Mouse (Mus musculus) midbrain, postnatal 0 days (tissue): ENCODE results near the gene Olfr772. TPM values are rescaled to one million over a fixed set of nuclear protein-coding genes. Genes with fewer than 3 reads are reported as not detected.
"Not testable (repeated sequence)": the region's sequence is repeated elsewhere in the genome, so short reads cannot be mapped to it uniquely, and the experiment has no call there.

Experiments
- ATAC-seq: fragments of 200-750 bp; cut with Nextera tagmentation; 2 replicates; pipeline ENCODE4 v1.8.0; 2017; ENCODE audit warnings: moderate number of reproducible peaks, mild to moderate bottlenecking, moderate TSS enrichment, moderate library complexity; ENCODE audit not compliant: low FRiP score
- DNase-seq: peaks from one replicate; pipeline ENCODE4 v3.0.0-alpha.2; 2015; ENCODE audit warnings: low spot score
- H3K27ac ChIP-seq: fragments of 300-500 bp; sonication (generic); 2 replicates; pipeline ENCODE4 v1.5.1; 2014; ENCODE audit warnings: low read depth, mild to moderate bottlenecking, low read length, mixed read lengths
- H3K27me3 ChIP-seq: fragments of 300-500 bp; sonication (generic); 2 replicates; pipeline ENCODE4 v1.6.1; 2014; ENCODE audit warnings: low read length, control low read depth, mixed read lengths; ENCODE audit not compliant: insufficient read depth
- H3K36me3 ChIP-seq: fragments of 300-500 bp; sonication (generic); 2 replicates; pipeline ENCODE4 v1.6.1; 2014; ENCODE audit warnings: low read length, control low read depth, mixed read lengths; ENCODE audit not compliant: insufficient read depth
- H3K4me1 ChIP-seq: fragments of 300-500 bp; sonication (generic); 2 replicates; pipeline ENCODE4 v1.6.1; 2014; ENCODE audit warnings: mild to moderate bottlenecking, control low read depth, antibody characterized with exemption, low read length, mixed read lengths; ENCODE audit not compliant: insufficient read depth
- H3K4me2 ChIP-seq: fragments of 300-500 bp; sonication (generic); 2 replicates; pipeline ENCODE4 v1.6.1; 2014; ENCODE audit warnings: low read depth, mild to moderate bottlenecking, low read length, mixed read lengths; ENCODE audit not compliant: poor library complexity, severe bottlenecking
- H3K4me3 ChIP-seq: fragments of 300-500 bp; sonication (generic); 2 replicates; pipeline ENCODE4 v1.5.1; 2014; ENCODE audit warnings: low read depth, mild to moderate bottlenecking, low read length, moderate library complexity
- H3K9ac ChIP-seq: fragments of 300-500 bp; sonication (generic); replicated peaks from 2 replicates; pipeline ENCODE4 v1.6.1; 2014; ENCODE audit warnings: mild to moderate bottlenecking, low read length, moderate library complexity, mixed read lengths; ENCODE audit not compliant: poor library complexity, severe bottlenecking
- H3K9me3 ChIP-seq: fragments of 300-500 bp; sonication (generic); 2 replicates; pipeline ENCODE4 v1.6.1; 2016; ENCODE audit warnings: low read length, control low read depth
- CTCF ChIP-seq: IDR thresholded peaks from 2 replicates; pipeline ENCODE4 v1.5.1; 2016; ENCODE audit warnings: antibody characterized with exemption, mild to moderate bottlenecking
- WGBS: fragments of 180-500 bp; shearing (Covaris S2); extraction: QIAGEN DNeasy Blood & Tissue Kit; methylation state at CpG from one replicate; pipeline ENCODE4 v1.1.7; 2014; 5-methylcytosine and 5-hydroxymethylcytosine counted together
- polyA plus RNA-seq: library from polyadenylated mRNA; unstranded; fragments of >200 nt; fragmentation: Nextera tagmentation; extraction: Ambion mirVana; gene quantifications from 2 replicates; pipeline ENCODE4 v1.2.1, GENCODE M21; 2015
- total RNA-seq: library from RNA; depleted of rRNA; stranded (reverse); fragments of >200 nt; gene quantifications from 2 replicates; pipeline ENCODE4 v1.2.3, GENCODE M21; 2014; rRNA removed

Gene Olfr772
- total RNA-seq (not detected in 2 replicates), polyA plus RNA-seq (not detected in 2 replicates)

GRCm38 (mm10) chr10:129177821-129178220 lies at the start of gene Olfr772:
Gene Olfr772 (minus strand): TSS chr10:129177921.
- H3K4me1 ChIP-seq, H3K9me3 ChIP-seq, H3K4me3 ChIP-seq, H3K27ac ChIP-seq, ATAC-seq, DNase-seq, H3K9ac ChIP-seq, H3K27me3 ChIP-seq, H3K4me2 ChIP-seq, H3K36me3 ChIP-seq: not testable (repeated sequence)
- WGBS = 69% methylated on average over 3 of the region's 4 CpGs

GRCm38 (mm10) chr10:129187319-129187718 lies 9.6 kb upstream of the Olfr772 start, which contains the start of gene Olfr773:
Gene Olfr773 (minus strand): TSS chr10:129187419.
- not testable (repeated sequence) for DNase-seq, H3K4me2 ChIP-seq, H3K4me1 ChIP-seq, H3K27me3 ChIP-seq, H3K4me3 ChIP-seq, H3K27ac ChIP-seq, ATAC-seq, H3K36me3 ChIP-seq, H3K9me3 ChIP-seq, H3K9ac ChIP-seq

GRCm38 (mm10) chr10:129164651-129165050 lies 13.1 kb downstream of the Olfr772 start, which contains the start of gene Olfr771:
Gene Olfr771 (minus strand): TSS chr10:129164751.
- Histone ChIP-seq H3K27me3 (no peaks in the 10 kb centered on the region), H3K9ac (no peak within 1 kb of the TSS), H3K27ac (no peak within 1 kb of the TSS), H3K4me3 (no peak within 1 kb of the TSS), H3K9me3 (no peaks in the 10 kb centered on the region), H3K36me3 (no peaks in the 10 kb centered on the region), H3K4me2 (no peak within 1 kb of the TSS), H3K4me1 (no peaks in the 10 kb centered on the region)
- no peak for ATAC-seq
- no peak for DNase-seq
- 88% methylated on average over 1 of the region's 1 CpGs for WGBS
- TF ChIP-seq CTCF = no peak

DNA sequence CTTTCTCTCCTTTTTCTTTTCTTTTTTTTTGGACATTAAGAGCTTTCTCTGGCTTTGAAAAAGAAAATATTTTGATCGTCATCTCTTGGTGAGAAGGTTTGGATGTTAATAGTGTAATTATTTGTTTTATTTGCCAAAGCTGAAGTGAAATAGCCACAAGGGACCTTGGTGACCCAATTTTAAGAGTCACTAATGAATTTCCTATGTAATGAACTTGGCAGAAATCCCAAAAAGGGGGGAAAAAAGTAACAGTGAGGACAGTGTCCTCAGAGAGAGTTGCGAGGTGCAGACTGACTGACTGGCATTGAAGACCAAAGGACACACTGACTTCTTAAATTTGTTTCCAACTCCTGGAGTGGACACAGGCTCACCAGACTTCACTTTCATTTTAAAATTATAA lies 38.8 kb downstream of the Olfr772 start, which contains the start of gene Olfr770:
Olfr770 (minus strand) TSS at position 101 of the 400 bp plus-strand sequence.
- DNase-seq (no peak), ATAC-seq (no peak)
- no peak within 1 kb of the TSS for H3K4me3 ChIP-seq
- no peaks in the 10 kb centered on the region for H3K36me3 ChIP-seq
- no peak within 1 kb of the TSS for H3K9ac ChIP-seq
- H3K27me3 ChIP-seq = no peaks in the 10 kb centered on the region
- no peak within 1 kb of the TSS for H3K4me2 ChIP-seq
- no peak for TF ChIP-seq CTCF
- H3K27ac ChIP-seq = no peak within 1 kb of the TSS
- no peaks in the 10 kb centered on the region for H3K4me1 ChIP-seq
- no peaks in the 10 kb centered on the region for H3K9me3 ChIP-seq
- 79% methylated on average over 2 of the region's 2 CpGs for WGBS

Other genes with a start within 250 kb of the Olfr772 start
- 18.9 and 23.3 TPM in 2 replicates for gene Itga7, start 244.1 kb downstream of the Olfr772 start, total RNA-seq
- gene Itga7, start 244.1 kb downstream of the Olfr772 start, polyA plus RNA-seq = 13.6 and 14.0 TPM in 2 replicates
- gene Mettl7b, start 216.9 kb downstream of the Olfr772 start, total RNA-seq = not detected in 2 replicates
- not detected in 2 replicates for gene Mettl7b, start 216.9 kb downstream of the Olfr772 start, polyA plus RNA-seq
- not detected in 2 replicates for gene Olfr9, start 188.5 kb downstream of the Olfr772 start, total RNA-seq
- gene Olfr9, start 188.5 kb downstream of the Olfr772 start, polyA plus RNA-seq = not detected in 2 replicates
- not detected in 2 replicates for gene Olfr763, start 167.1 kb downstream of the Olfr772 start, total RNA-seq
- not detected in 2 replicates for gene Olfr763, start 167.1 kb downstream of the Olfr772 start, polyA plus RNA-seq
- not detected in 2 replicates for gene Olfr764-ps1, start 138.0 kb downstream of the Olfr772 start, total RNA-seq
- gene Olfr764-ps1, start 138.0 kb downstream of the Olfr772 start, polyA plus RNA-seq = not detected in 2 replicates
- gene Olfr765, start 127.9 kb downstream of the Olfr772 start, total RNA-seq = not detected in 2 replicates
- gene Olfr765, start 127.9 kb downstream of the Olfr772 start, polyA plus RNA-seq = not detected in 2 replicates
- not detected in 2 replicates for gene Olfr766-ps1, start 108.9 kb downstream of the Olfr772 start, total RNA-seq
- not detected in 2 replicates for gene Olfr766-ps1, start 108.9 kb downstream of the Olfr772 start, polyA plus RNA-seq
- gene Olfr767, start 95.0 kb downstream of the Olfr772 start, total RNA-seq = not detected in 2 replicates
- not detected in 2 replicates for gene Olfr767, start 95.0 kb downstream of the Olfr772 start, polyA plus RNA-seq
- not detected in 2 replicates for gene Olfr768, start 78.5 kb downstream of the Olfr772 start, total RNA-seq
- gene Olfr768, start 78.5 kb downstream of the Olfr772 start, polyA plus RNA-seq = not detected in 2 replicates
- gene Olfr769, start 60.1 kb downstream of the Olfr772 start, total RNA-seq = not detected in 2 replicates
- gene Olfr769, start 60.1 kb downstream of the Olfr772 start, polyA plus RNA-seq = not detected in 2 replicates
- gene Olfr770, start 38.9 kb downstream of the Olfr772 start, total RNA-seq = not detected in 2 replicates
- not detected in 2 replicates for gene Olfr770, start 38.9 kb downstream of the Olfr772 start, polyA plus RNA-seq
- gene Olfr771, start 13.2 kb downstream of the Olfr772 start, total RNA-seq = not detected in 2 replicates
- not detected in 2 replicates for gene Olfr771, start 13.2 kb downstream of the Olfr772 start, polyA plus RNA-seq
- gene Olfr773, start 9.5 kb upstream of the Olfr772 start, total RNA-seq = not detected in 2 replicates
- not detected in 2 replicates for gene Olfr773, start 9.5 kb upstream of the Olfr772 start, polyA plus RNA-seq
- not detected in 2 replicates for gene Olfr774, start 58.3 kb upstream of the Olfr772 start, total RNA-seq
- gene Olfr774, start 58.3 kb upstream of the Olfr772 start, polyA plus RNA-seq = not detected in 2 replicates
- gene Olfr775, start 70.5 kb upstream of the Olfr772 start, total RNA-seq = not detected in 2 replicates
- not detected in 2 replicates for gene Olfr775, start 70.5 kb upstream of the Olfr772 start, polyA plus RNA-seq
- not detected in 2 replicates for gene Olfr776, start 81.2 kb upstream of the Olfr772 start, total RNA-seq
- gene Olfr776, start 81.2 kb upstream of the Olfr772 start, polyA plus RNA-seq = not detected in 2 replicates
- gene Olfr777, start 93.6 kb upstream of the Olfr772 start, total RNA-seq = not detected in 2 replicates
- not detected in 2 replicates for gene Olfr777, start 93.6 kb upstream of the Olfr772 start, polyA plus RNA-seq
- not detected in 2 replicates for gene Olfr780, start 140.2 kb upstream of the Olfr772 start, total RNA-seq
- gene Olfr780, start 140.2 kb upstream of the Olfr772 start, polyA plus RNA-seq = not detected in 2 replicates
- not detected in 2 replicates for gene Olfr781, start 150.9 kb upstream of the Olfr772 start, total RNA-seq
- gene Olfr781, start 150.9 kb upstream of the Olfr772 start, polyA plus RNA-seq = not detected in 2 replicates
- gene Olfr782, start 170.9 kb upstream of the Olfr772 start, total RNA-seq = not detected in 2 replicates
- not detected in 2 replicates for gene Olfr782, start 170.9 kb upstream of the Olfr772 start, polyA plus RNA-seq
- 0.66 and 0.82 TPM in 2 replicates for gene Olfr784, start 206.2 kb upstream of the Olfr772 start, total RNA-seq
- not detected in 2 replicates for gene Olfr784, start 206.2 kb upstream of the Olfr772 start, polyA plus RNA-seq
- gene Olfr785, start 227.5 kb upstream of the Olfr772 start, total RNA-seq = not detected in 2 replicates
- gene Olfr785, start 227.5 kb upstream of the Olfr772 start, polyA plus RNA-seq = not detected in 2 replicates
- gene Olfr786, start 249.4 kb upstream of the Olfr772 start, total RNA-seq = not detected in 2 replicates
- not detected in 2 replicates for gene Olfr786, start 249.4 kb upstream of the Olfr772 start, polyA plus RNA-seq